Mouse (Mus musculus) adrenal gland, adult 10 weeks (tissue): ENCODE measurements around the gene Usp9x. TPM values are rescaled to one million over a fixed set of nuclear protein-coding genes. Genes with fewer than 3 reads are reported as not detected.

Source experiments
- polyA plus RNA-seq: library from polyadenylated mRNA; stranded (reverse); fragments of 350-450 nt; fragmentation: Illumina TruSeq; extraction: RNeasy Lipid Tissue Mini Kit (QIAGEN cat#74804); gene quantifications from one replicate; pipeline ENCODE4 v1.2.3, GENCODE M21; 2014; ENCODE audit warnings: low read depth, low replicate concordance

Usp9x gene
- 406 TPM for polyA plus RNA-seq

GRCm38 (mm10) chrX:13071241-13071775 lies at the start of gene Usp9x:
Gene Usp9x (plus strand): TSS chrX:13071498.

Other genes starting within 250 kb of the Usp9x start
- 1,285 TPM for gene Ddx3x, start 209.5 kb downstream of the Usp9x start, polyA plus RNA-seq